Mouse (Mus musculus) embryonic fibroblast, embryonic 13.5 days (primary cell): ENCODE measurements at regions not wholly inside any gene's neighbourhood (a gene's known extent, or its start where the extent isn't known, plus 50 kb on each side); places are given as distances from the start of the nearest gene placed in this dataset.
A peak's percentile ranks its signal among the peaks of the same experiment; 100 is the strongest.

Experiments used
- H3K27ac ChIP-seq: 2 replicates; pipeline ENCODE4 v1.5.1; 2012; ENCODE audit warnings: low read length, control low read depth, inconsistent platforms; ENCODE audit not compliant: insufficient read depth
- H3K4me1 ChIP-seq: 2 replicates; pipeline ENCODE4 v1.6.1; 2011; ENCODE audit warnings: low read length; ENCODE audit not compliant: control insufficient read depth, insufficient read depth
- H3K4me3 ChIP-seq: 2 replicates; pipeline ENCODE4 v1.5.1; 2011; ENCODE audit warnings: mild to moderate bottlenecking, control low read depth, low read length; ENCODE audit not compliant: insufficient read depth
- CTCF ChIP-seq: IDR thresholded peaks from 2 replicates; pipeline ENCODE4 v1.5.1; 2011; ENCODE audit warnings: mild to moderate bottlenecking, control low read depth, low read length, moderate library complexity, borderline replicate concordance; ENCODE audit not compliant: insufficient read depth
- POLR2A ChIP-seq: IDR thresholded peaks from 2 replicates; pipeline ENCODE4 v1.6.1; 2011; ENCODE audit warnings: low read depth, mild to moderate bottlenecking, control low read depth, low read length, moderate library complexity

GRCm38 (mm10) chr4:124298667-124299437 lies 311.8 kb downstream of the 3100002H09Rik start:
- Histone ChIP-seq H3K4me1 (0 out of 2 replicates have a peak, but pooled peaks cover 2% of the 10 kb centered on the region), H3K4me3 (no peak overlapping the region), H3K27ac (no peak overlapping the region)
- no peak for TF ChIP-seq POLR2A
- no peak for TF ChIP-seq CTCF

GRCm38 (mm10) chr4:124292254-124292653 lies 318.3 kb downstream of the 3100002H09Rik start:
- TF ChIP-seq CTCF (no peak), POLR2A (no peak)
- no peak overlapping the region for H3K27ac ChIP-seq
- H3K4me1 ChIP-seq: no peaks in the 10 kb centered on the region
- no peak overlapping the region for H3K4me3 ChIP-seq

- H3K4me3 ChIP-seq: no peak overlapping the region
- H3K27ac ChIP-seq: no peak overlapping the region
- no peak for TF ChIP-seq CTCF
- no peak for TF ChIP-seq POLR2A
- no peaks in the 10 kb centered on the region for H3K4me1 ChIP-seq
These were observed 318.8 kb downstream of the 3100002H09Rik start for GRCm38 (mm10) chr4:124291767-124292166.

- Histone ChIP-seq H3K27ac (no peak overlapping the region), H3K4me3 (no peak overlapping the region), H3K4me1 (no peaks in the 10 kb centered on the region)
- TF ChIP-seq POLR2A (no peak), CTCF (no peak)
These were observed 323.1 kb downstream of the 3100002H09Rik start for GRCm38 (mm10) chr4:124287471-124287870.

- Histone ChIP-seq H3K27ac (no peak overlapping the region), H3K4me1 (0 out of 2 replicates have a peak, but pooled peaks cover 5% of the 10 kb centered on the region), H3K4me3 (no peak overlapping the region)
- TF ChIP-seq CTCF (no peak), POLR2A (no peak)
These were observed 331.9 kb downstream of the 3100002H09Rik start for GRCm38 (mm10) chr4:124278681-124279080.

GRCm38 (mm10) chr4:124277456-124278181 lies 333.0 kb downstream of the 3100002H09Rik start:
- H3K4me1 ChIP-seq: 0 out of 2 replicates have a peak, but pooled peaks cover 5% of the 10 kb centered on the region
- H3K4me3 ChIP-seq: peak overlapping the region; percentile 2; the same call in 1 of the 2 replicates
- H3K27ac ChIP-seq: no peak overlapping the region
- TF ChIP-seq POLR2A: no peak
- no peak for TF ChIP-seq CTCF

- no peak overlapping the region for H3K27ac ChIP-seq
- H3K4me3 ChIP-seq: peak overlapping the region; percentile 2
- 0 out of 2 replicates have a peak, but pooled peaks cover 5% of the 10 kb centered on the region for H3K4me1 ChIP-seq
- TF ChIP-seq CTCF (no peak), POLR2A (no peak)
These were observed 333.7 kb downstream of the 3100002H09Rik start for GRCm38 (mm10) chr4:124276741-124277455.

- Histone ChIP-seq H3K4me3 (no peak overlapping the region), H3K27ac (no peak overlapping the region), H3K4me1 (0 out of 2 replicates have a peak, but pooled peaks cover 5% of the 10 kb centered on the region)
- TF ChIP-seq CTCF: no peak
- no peak for TF ChIP-seq POLR2A
These were observed 338.6 kb downstream of the 3100002H09Rik start for GRCm38 (mm10) chr4:124272002-124272401.

GRCm38 (mm10) chr4:124268404-124268803 lies 342.2 kb downstream of the 3100002H09Rik start:
- no peak for TF ChIP-seq POLR2A

More at GRCm38 (mm10) chr4:124268404-124268803, 342.2 kb downstream of the 3100002H09Rik start:
- Histone ChIP-seq H3K27ac (no peak overlapping the region), H3K4me1 (no peaks in the 10 kb centered on the region), H3K4me3 (no peak overlapping the region)
